Mouse (Mus musculus) spleen, adult 2 months (tissue): ENCODE measurements around the gene Gsk3a. TPM values are rescaled to one million over a fixed set of nuclear protein-coding genes. Genes with fewer than 3 reads are reported as not detected.
A peak's percentile ranks its signal among the peaks of the same experiment; 100 is the strongest.

Experiments
- DNase-seq, 2 experiments: peaks; one replicate each; pipeline versions ENCODE4 v3.0.0 to v3.0.0-alpha.2; 2012 to 2021; ENCODE audit warnings: low spot score in 2 of 2, low read depth in 1 of 2
- H3K27ac ChIP-seq: fragments of 200-500 bp; 2 replicates; pipeline ENCODE4 v1.5.1; 2012; ENCODE audit warnings: low read length, inconsistent platforms; ENCODE audit not compliant: insufficient read depth
- H3K27me3 ChIP-seq: fragments of 200-500 bp; 2 replicates; pipeline ENCODE4 v1.6.1; 2012; ENCODE audit warnings: mild to moderate bottlenecking, moderate library complexity, low read length, inconsistent platforms; ENCODE audit not compliant: control insufficient read depth, insufficient read depth
- H3K36me3 ChIP-seq: fragments of 200-500 bp; 2 replicates; pipeline ENCODE4 v1.6.1; 2012; ENCODE audit warnings: mild to moderate bottlenecking, low read length, inconsistent platforms; ENCODE audit not compliant: control insufficient read depth, insufficient read depth
- H3K4me1 ChIP-seq: fragments of 200-500 bp; 2 replicates; pipeline ENCODE4 v1.6.1; 2011; ENCODE audit warnings: inconsistent platforms; ENCODE audit not compliant: control insufficient read depth, insufficient read depth, insufficient read length
- H3K4me3 ChIP-seq: fragments of 200-500 bp; 2 replicates; pipeline ENCODE4 v1.5.1; 2011; ENCODE audit warnings: mild to moderate bottlenecking, inconsistent platforms; ENCODE audit not compliant: insufficient read depth, insufficient read length; ENCODE audit errors: extremely low read depth
- CTCF ChIP-seq: fragments of 200-500 bp; IDR thresholded peaks from 2 replicates; pipeline ENCODE4 v1.5.1; 2011; ENCODE audit warnings: mild to moderate bottlenecking, inconsistent platforms; ENCODE audit not compliant: insufficient read depth, insufficient read length, insufficient replicate concordance; ENCODE audit errors: extremely low read depth
- POLR2A ChIP-seq: fragments of 200-500 bp; IDR thresholded peaks from 2 replicates; pipeline ENCODE4 v1.6.1; 2011; ENCODE audit warnings: low read depth, low read length, inconsistent platforms
- WGBS: fragments of 180-500 bp; shearing (Covaris S2); methylation state at CpG from one replicate; pipeline ENCODE4 v1.1.7; 2018; 5-methylcytosine and 5-hydroxymethylcytosine counted together
- polyA plus RNA-seq: library from polyadenylated mRNA; depleted of rRNA; stranded (reverse); fragments of >200 nt; gene quantifications from 2 replicates; pipeline ENCODE4 v1.2.3, GENCODE M21; 2012

Gene Gsk3a
- polyA plus RNA-seq, 1 experiment, result 106 TPM

DNA sequence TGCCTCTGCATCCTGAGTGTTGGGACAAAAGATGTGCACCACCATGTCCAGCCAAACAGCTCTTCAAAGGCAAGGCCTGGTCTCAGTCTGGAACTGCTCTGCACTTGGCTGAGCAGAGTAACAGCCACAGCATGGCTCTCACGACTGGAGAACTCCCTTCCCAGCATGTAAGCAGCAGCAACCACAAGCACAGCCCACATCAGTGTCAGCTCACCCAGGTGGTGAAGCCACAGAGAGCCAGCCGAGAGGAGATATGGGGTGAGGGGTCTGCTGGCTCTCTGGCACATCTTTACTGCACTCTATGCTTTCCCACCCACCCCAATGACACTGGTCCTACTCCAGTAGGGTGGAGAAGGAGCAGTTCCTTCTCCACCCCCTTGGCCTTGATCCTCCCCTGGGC, 4.6 kb downstream of the Gsk3a start:
- peaks cover 39% of the 10 kb centered on the region for H3K36me3 ChIP-seq
- WGBS, result 47% methylated on average over 2 of the region's 2 CpGs
- TF ChIP-seq CTCF (no peak), POLR2A (no peak)
- H3K4me1 ChIP-seq, result peaks cover 4% of the 10 kb centered on the region; the same call in 1 of the 2 replicates
- no peak overlapping the region for H3K4me3 ChIP-seq
- H3K27me3 ChIP-seq, result no peaks in the 10 kb centered on the region
- no peak overlapping the region for H3K27ac ChIP-seq
- DNase-seq, result no peak

DNA sequence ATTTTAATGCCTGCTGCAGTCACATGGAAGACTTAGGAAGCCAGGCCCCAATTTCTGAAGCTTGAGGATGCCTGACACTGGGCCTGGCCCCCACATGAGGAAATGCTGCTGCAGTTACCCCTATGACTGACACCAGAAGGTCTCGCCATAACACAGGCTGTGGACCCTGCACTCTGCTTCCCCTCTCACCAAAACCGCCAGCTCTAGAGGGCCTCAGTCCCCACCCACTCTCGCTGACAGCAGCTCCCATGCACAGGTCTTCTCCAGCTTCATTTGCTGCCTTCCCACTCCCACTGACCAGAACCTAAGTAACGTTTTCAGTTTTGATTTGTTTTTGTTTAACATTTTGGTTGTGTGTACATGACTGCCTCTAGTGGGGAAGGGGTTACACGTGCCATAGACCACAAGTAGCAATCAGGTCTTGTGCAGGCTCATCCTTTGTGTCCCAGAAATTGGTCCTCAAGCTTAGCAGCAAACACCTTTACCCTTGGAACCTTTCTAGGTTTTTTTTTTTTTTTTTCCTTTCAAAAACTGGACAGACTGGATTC, 5.5 kb downstream of the Gsk3a start:
- no peak overlapping the region for H3K27ac ChIP-seq
- H3K27me3 ChIP-seq, result no peaks in the 10 kb centered on the region
- TF ChIP-seq POLR2A, result no peak
- TF ChIP-seq CTCF, result no peak
- DNase-seq, result no peak
- H3K4me1 ChIP-seq, result peaks cover 4% of the 10 kb centered on the region; the same call in 1 of the 2 replicates
- 58% methylated on average over 5 of the region's 5 CpGs for WGBS
- H3K4me3 ChIP-seq, result no peak overlapping the region
- peaks cover 42% of the 10 kb centered on the region for H3K36me3 ChIP-seq

DNA sequence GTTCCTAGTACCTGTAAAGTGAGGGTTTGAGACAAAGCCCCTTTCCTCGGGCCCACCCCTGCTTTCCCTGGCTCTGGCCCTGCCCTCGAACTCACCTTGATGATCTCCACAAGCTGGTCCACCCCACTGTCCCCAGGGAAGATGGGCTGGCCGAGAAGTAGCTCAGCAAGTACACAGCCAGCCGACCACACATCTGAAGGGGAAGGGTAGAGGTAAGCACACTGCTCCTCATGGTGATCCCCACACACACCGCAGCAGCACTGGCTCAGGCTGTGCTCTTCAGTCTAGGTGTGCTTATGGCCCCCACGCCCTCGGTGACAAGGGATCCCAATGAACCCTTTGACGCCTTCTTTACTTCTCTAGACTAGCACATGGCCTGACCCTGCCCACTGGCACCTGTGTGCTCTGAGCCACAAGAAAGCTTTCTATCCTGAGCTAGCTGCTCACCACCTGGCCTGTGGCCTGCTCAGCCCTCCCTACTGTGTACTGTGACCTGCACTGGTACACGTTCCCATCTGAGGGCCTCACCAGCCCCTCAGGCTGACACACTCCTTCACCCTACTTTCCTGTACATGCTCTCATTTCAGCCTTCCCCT, 6.9 kb downstream of the Gsk3a start:
- 81% methylated on average over 9 of the region's 9 CpGs for WGBS
- Histone ChIP-seq H3K36me3 (peaks cover 54% of the 10 kb centered on the region), H3K4me1 (no peaks in the 10 kb centered on the region)

DNA sequence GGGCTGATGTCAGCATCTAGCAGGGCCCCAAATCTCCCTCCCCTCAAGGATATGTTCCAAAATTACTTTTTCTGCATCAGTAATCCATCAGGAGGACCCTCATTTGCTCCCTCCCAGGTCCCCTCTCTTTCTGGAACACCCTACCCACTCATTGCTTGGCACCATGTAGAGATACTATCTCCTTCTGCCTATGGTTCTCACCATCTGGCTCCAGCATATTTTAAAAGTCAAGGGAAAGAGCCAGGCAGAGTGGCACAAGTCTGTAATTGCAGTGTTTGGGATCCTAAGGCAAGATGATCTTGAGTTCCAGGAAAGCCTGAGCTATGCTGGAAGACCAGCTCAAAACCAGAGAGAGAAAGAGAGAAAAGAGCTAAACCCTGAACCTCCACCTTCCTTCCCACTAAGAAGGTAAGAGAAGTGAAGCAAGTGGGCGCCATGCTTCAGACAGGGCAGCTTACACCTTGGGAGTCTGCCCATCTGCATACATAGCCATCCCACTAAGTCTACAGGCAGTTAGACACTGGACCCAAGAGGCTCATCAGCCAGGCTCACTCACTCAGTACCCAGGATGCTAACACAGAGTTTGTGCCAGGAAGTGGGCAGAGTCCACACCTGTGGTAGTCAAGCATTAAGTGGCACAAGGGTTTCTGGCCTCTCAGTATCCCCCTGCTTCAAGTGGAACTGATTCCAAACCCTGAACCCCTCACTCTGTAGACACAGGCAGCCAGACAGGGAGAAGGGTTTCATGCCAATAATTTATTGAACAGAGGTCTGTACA, 9.9 kb downstream of the Gsk3a start:
- 96% methylated on average over 1 of the region's 1 CpGs for WGBS
- no peak for TF ChIP-seq POLR2A
- no peak for TF ChIP-seq CTCF
- Histone ChIP-seq H3K4me1 (no peaks in the 10 kb centered on the region), H3K27me3 (no peaks in the 10 kb centered on the region), H3K27ac (no peak overlapping the region), H3K4me3 (no peak overlapping the region), H3K36me3 (peaks cover 63% of the 10 kb centered on the region)
- DNase-seq, result no peak

More for the DNA sequence above, 6.9 kb downstream of the Gsk3a start:
- Histone ChIP-seq H3K27ac (no peak overlapping the region), H3K4me3 (no peak overlapping the region), H3K27me3 (no peaks in the 10 kb centered on the region)
- DNase-seq, result no peak
- TF ChIP-seq CTCF, result no peak
- TF ChIP-seq POLR2A, result no peak

DNA sequence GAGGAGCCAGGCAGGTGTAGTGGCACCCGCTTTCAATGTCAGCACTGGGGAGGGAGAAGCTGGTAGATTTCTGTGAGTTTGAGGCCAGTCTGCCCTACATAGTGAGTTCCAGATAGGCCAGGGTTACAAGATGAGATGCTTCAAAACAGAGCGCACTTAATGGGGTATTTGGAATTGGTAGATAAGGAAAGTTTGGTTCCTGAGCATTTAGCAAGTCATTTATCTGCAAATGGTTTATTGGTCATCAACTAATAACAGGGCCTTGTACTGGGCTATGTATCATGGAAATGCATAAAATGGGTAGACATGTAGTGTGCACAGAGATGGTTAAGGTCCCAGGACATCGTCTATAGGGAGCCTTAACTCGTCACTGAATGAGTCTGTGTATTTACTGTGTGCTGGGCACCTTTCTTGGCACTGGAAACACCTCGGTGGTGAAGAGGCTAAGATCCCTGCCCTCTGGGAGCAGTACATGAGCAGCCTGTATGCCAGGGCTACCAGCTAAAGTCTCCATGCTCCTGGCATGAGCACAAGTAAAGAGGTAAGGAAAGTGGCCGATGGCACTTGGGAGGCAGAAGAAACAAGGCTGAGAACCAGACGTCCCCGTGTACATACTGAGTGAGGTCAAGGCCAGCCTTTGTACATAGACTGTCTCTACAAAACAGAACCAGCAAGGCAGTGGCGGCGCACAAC, 15.2 kb downstream of the Gsk3a start:
- TF ChIP-seq CTCF, result no peak
- no peak for TF ChIP-seq POLR2A
- peak overlapping the region; percentile 10; the same call in 1 of the 2 replicates for H3K27ac ChIP-seq
- no peaks in the 10 kb centered on the region for H3K27me3 ChIP-seq
- H3K36me3 ChIP-seq, result peaks cover 30% of the 10 kb centered on the region
- H3K4me3 ChIP-seq, result no peak overlapping the region
- DNase-seq, result no peak
- 82% methylated on average over 10 of the region's 10 CpGs for WGBS
- peaks cover 19% of the 10 kb centered on the region; the same call in 1 of the 2 replicates for H3K4me1 ChIP-seq

DNA sequence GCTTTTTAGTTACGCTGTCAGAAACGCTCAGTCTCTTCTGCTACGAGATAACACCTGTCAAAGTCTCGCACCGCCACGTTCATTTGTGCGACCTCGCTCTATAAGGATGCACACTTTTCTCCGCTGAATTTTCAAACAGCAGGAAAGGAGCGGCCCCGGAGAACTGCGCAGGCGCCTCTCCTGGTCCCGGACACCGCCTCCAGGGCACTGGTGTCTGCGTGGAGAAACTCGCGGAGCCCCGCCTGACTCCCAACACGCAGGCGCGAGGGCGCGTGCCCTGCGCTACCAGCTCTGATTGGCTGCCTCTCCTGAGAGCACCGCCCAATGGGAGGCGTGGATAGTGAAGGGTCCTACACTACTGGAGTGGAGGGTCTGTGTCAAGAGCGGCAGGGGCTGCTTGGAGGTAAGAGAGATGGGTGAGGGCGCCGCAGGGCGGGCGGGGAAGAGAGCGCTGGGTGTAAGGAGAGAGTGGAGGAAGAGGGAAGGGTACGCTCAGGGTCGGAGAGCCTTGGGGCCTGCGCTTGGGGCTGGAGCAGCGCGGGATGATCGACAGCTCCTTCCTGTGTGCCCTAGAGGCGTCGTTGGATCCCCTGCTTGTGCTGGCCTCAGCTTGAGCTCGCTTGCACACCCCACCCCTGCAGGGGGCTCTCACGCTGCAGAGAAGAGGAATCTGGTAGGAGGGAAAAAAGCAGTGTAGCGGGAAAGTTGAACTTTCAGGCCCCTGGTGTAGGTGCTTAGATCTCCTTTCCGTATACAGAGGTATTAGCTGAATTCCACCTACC, 16.4 kb downstream of the Gsk3a start, which contains the start of gene Zfp526:
Zfp526 (plus strand) TSS at position 324 of the 782 bp plus-strand sequence.
- WGBS, result under 1% methylated on average over 44 of the region's 45 CpGs
- H3K4me3 ChIP-seq, result peak within 1 kb of the TSS; percentile 76
- H3K36me3 ChIP-seq, result peaks cover 22% of the 10 kb centered on the region
- peaks cover 22% of the 10 kb centered on the region; the same call in 1 of the 2 replicates for H3K4me1 ChIP-seq
- TF ChIP-seq POLR2A (no peak; the same call in 1 of the 2 replicates), CTCF (no peak)
- DNase-seq, result peak; percentile 87 to 97
- no peaks in the 10 kb centered on the region for H3K27me3 ChIP-seq
- H3K27ac ChIP-seq, result peak within 1 kb of the TSS; percentile 61
